Mouse (Mus musculus) G1E (cell line): ENCODE results near the gene Egfl7.

Experiments used
- CTCF ChIP-seq: IDR thresholded peaks from 2 replicates; pipeline ENCODE4 v1.5.1; 2012; ENCODE audit warnings: low read depth, low read length, inconsistent platforms, mixed read lengths
- GATA1 ChIP-seq: IDR thresholded peaks from 2 replicates; pipeline ENCODE4 v1.6.1; 2012; ENCODE audit warnings: borderline replicate concordance, low read length, inconsistent platforms, mixed read lengths
- GATA2 ChIP-seq: IDR thresholded peaks from 2 replicates; pipeline ENCODE4 v1.6.1; 2012; ENCODE audit warnings: low read depth, low read length, inconsistent platforms, borderline replicate concordance

GRCm38 (mm10) chr2:26550777-26551176 lies 29.0 kb upstream of the Egfl7 start:
- TF ChIP-seq CTCF (no peak), GATA2 (no peak), GATA1 (no peak)
